Mouse (Mus musculus): ENCODE measurements around the gene Ppp1cb. TPM values are rescaled to one million over a fixed set of nuclear protein-coding genes. Genes with fewer than 3 reads are reported as not detected.

Gene Ppp1cb
- total RNA-seq, 2 experiments from 2014 or later = 412 to 448 TPM

DNA sequence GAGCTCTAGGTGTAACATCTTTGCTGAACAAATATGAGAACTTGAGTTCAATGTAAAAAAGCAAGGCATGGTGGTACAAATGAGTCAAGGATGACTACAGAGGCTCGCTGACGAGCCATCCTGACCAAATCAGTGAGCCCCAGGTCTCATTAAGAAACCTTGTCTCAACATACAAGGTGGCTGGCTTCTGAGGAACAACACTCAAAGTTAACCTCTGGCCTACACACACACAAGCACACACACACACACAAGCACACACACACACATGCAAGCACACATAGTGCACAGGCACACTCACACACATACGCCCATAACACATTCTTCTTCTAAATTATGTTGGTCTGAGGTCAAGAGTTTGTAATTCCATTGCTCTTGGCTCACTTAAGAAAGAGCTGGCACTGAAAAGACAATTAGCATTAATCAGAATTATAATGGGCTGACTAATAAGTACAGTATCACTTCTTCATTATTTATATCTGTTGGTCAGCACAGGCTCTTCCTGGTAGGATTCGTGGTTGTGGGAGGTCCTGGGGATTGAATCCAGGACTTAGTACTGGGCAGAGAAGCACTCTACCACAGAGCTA, 16.6 kb upstream of the Ppp1cb start:
- no peak for DNase-seq (ENCODE audit: low spot score in 2 of 2)

DNA sequence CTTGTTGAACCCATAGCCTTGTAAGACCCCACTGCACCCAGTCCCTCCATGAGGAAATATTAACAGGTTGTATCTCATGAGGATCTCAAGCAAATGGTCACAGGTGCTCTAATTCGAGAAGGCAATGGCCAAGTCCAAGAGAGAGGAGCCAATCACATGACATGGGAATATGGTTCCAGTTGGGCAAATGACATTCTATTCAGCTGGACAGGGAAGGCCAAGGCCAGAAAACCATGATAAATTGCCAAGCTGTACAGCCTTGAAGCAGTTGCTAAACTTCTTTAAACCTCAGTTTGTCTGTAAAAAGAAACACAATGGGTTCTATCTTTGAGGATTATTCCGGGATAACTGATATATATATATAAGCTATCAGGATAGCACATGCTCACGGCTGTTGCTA, 14.7 kb upstream of the Ppp1cb start:
- DNase-seq (ENCODE audit: low spot score in 2 of 2) = no peak

DNA sequence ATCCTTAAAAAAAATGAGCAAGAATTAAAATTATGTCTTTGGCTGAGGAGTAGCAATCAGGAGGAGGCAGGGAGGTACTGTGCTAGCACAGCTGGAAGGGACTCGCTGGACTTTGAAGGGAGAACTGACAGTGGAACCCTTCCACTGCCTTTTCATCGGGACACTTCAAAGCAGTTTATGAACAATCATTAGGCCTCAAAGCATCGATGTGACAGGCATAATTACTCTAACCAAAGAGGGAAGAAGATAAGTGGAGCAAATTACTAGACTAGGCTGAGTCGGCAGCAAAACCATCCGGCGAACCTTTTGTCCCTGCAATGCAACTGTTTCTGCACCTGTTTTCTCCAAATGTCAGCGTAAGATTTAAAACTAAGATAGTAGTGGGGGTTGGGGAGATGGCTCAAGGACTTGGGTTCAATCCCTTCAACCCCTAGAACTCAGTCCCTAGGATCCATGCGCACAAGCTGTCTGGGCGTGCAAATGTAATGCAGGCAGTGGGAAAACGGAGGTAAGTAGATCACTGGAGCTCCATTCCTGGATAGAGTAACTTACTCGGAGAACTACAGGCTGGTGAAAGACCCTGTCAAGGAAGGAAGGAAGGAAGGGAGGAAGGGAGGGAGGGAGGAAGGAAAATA, 13.2 kb upstream of the Ppp1cb start:
- peak in 1 of 2 experiments; percentile 46 for DNase-seq (ENCODE audit: low spot score in 2 of 2)

DNA sequence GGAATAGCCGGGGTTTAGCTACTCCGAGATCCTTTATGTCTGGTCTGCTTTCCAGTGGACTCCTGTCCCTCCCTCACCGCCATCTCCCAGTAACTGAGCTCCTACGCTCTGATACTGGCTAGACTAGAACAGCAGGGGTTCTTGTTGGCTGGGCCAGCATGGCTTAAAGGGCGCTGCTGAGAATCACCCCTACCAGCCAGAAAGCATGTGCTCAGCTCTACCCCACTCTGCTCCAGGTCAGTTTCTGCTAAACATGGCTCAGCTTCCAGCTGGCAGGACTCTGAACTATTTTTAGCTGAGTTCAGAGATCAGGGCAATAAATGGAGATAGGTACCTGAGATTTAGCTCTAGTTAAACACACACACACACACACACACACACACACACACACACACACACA, 12.2 kb upstream of the Ppp1cb start:
- DNase-seq (ENCODE audit: low spot score in 2 of 2) = no peak

DNA sequence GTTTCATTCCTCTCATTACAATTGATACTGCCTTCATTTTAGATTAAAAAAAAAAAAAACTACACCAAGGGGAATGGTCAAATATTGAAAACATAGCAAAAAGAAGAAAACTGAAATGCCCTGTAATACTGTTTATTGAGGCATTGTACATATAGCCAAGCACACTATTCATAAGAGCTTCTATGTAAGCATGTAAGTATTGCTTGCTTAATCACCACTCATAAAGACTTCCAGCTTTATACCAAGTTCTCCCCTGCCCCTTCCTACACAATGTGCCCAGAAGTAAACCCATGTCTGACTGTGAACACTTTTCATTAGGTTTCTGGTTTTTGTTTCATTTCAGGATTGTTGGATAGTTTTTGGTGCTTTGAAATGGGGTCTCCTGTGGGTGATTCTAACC, 11.8 kb upstream of the Ppp1cb start:
- no peak for DNase-seq (ENCODE audit: low spot score in 2 of 2)

DNA sequence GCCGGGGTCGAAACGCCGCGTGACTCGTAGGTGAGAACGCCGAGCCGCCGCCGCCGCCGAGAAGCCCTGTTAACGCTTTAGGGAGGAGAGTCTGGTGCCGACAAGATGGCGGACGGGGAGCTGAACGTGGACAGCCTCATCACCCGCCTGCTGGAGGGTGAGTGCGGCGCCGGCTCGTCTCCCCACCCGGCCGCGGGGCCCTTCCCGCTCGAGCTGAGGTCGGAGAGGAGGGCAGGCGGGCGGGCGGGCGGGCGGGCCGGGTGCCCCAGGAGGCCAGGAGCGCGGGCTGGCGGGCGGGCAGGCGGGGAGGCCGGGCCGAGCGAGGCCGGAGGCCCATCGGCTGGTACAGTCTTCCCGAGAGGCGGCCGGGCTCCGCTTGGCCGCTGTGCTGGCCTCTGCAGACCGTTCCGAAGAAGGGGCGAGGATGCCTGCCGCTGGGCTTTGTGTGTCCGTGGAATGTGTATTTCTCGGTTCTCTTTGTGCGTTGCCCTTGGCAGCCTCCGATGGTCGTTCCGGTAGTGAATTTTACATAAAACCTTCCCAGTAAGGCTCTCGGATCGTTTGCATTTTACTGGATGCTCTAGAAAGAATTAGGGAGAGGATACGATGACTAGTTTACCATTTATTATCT, 723 bp downstream of the Ppp1cb start:
- DNase-seq (ENCODE audit: low spot score in 2 of 2) = peak in 1 of 2 experiments; percentile 36

DNA sequence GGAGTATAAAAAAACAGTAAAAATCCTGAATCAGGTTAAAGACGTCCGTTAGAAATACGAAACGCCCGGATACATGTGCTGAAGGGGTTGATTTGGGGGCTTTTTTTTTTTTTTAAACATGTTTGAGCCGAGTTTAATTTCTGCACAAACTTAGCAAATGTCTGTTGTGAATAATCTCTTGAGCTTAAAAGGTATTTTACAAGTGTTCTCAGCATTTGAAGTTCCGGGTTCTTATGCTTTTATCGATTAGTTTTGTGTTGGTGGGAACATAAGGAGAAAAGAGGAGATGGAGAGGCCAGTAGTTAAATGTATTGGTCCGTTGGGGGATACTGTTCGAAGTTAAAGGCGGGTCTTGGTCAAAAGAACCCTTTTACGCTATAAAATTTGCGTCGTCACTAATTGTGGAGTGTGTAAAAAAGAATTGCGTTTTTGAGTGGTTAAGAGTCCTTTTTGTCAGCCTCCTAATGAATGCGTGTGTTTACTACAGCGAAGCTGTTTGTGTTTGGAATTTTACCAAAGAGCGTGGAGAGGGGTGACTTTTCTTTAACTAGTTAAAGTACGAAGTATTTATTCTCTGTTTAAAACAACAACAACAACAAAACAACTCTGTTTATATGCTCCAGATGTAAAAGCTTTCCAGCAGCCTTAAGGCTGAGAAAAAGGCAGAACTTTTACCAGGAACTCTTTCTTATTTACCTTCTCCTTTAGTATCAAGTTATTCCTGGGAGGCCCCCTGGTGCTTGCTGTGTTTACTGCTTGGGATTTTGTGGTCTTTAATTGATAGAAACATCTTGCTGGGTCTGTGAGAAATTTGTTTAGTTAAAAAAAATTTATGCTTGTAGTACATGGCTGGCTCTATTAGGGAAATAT, 1.5 kb downstream of the Ppp1cb start:
- DNase-seq (ENCODE audit: low spot score in 2 of 2) = peak in 1 of 2 experiments; percentile 38

DNA sequence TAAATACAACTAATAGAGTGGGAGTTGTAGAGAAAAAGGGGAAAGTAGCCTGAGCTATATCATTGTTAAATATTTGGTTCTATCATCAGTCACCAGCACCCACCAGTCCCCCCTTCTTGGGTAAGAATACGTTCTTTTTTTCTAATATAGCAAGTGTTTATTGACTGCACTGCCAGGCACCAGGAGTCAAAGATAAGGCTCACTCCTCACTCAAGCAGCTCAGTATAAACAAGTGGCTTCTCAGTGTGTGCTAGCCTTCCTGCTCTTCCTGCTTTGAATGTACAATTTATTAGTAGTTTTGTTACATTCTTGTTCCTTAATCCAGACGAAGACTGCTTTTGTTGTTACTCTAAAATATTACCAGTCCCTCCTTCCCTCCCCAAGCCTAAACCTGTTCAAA, 2.3 kb downstream of the Ppp1cb start:
- DNase-seq (ENCODE audit: low spot score in 2 of 2) = no peak

DNA sequence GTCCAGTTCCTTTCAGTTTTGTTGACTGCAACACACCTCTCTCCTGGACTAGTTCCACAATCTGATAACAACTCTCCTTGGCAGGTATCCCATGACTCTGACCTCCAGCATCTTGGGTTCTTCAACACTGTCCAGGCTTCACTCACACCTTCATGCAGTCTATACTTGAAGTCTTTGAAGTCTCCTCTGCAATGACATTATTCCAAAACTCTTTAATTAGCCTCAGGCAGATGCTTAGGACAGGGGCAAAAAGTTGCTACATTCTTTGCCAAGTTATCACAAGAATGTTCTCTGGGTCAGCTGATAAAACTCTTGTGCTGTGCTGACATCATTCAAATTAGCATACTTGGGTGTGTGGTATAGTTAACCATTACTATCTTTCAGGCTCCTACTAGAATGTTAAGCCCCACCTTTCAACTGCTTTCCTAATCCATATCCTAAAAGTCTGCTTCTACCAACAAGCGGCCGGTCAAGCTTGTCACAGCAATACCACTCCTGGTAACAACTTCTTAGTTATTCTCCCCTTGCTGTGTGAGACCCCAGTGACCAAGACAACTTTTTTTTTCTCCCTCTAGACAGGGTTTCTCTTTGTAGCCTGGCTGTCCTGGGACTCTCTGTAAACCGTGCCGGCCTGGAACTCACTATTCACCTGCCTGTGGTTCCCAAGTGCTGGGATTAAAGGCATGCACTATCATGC, 13.8 kb downstream of the Ppp1cb start:
- DNase-seq (ENCODE audit: low spot score in 2 of 2) = no peak

DNA sequence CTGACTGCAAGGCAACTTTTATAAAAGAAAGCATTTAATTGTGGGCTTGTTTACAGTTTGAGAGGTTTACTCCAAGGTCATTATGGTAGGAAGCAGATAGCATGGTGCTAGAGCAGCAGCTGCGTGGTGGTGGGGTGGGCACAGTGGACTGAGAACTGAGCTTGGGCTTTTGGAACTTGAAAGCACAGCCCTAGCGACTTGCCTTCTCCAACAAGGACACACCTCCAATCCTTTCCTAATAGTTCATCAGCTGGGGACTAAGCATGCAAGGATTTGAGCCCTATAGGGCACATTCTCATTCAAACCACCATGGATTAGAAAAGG, 14.3 kb downstream of the Ppp1cb start:
- DNase-seq (ENCODE audit: low spot score in 2 of 2) = no peak

DNA sequence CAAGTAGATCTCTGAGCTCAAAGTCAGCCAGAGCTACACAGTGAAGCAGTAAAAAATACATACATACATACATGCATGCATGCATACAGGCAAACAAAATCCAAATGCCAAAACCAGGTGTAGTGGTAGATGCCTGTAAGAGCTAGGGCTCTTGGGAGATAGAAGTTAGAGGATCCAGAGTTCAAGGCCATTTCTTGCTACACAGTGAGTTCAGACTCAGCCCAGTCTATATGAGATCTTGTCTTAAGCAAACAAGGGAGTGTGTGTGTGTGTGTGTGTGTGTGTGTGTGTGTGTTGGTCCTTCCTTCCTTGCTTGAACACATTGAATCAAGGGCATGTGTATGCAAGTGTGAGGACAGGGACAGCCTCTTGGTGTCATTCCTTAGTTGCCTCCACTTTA, 17.9 kb downstream of the Ppp1cb start:
- DNase-seq (ENCODE audit: low spot score in 2 of 2) = no peak

DNA sequence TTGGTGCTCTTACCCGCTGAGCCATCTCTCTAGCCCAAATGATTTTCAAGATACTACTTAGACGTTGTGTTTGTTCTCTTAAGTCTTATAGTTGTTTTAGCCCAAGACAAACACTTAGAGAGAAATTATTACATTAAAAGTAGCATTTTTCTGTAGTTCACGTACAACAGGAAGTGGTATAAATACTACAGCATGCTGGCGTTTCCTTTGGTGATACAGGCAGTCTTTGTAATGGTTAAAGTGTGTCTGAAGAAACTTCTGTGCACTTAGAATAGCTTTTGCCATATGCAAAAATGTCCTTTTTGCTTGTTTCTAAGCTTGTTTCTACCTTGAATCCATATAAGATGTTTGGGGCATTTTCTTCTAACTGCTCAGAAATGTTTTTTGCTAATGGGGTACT, 20.3 kb downstream of the Ppp1cb start:
- DNase-seq (ENCODE audit: low spot score in 2 of 2) = no peak

DNA sequence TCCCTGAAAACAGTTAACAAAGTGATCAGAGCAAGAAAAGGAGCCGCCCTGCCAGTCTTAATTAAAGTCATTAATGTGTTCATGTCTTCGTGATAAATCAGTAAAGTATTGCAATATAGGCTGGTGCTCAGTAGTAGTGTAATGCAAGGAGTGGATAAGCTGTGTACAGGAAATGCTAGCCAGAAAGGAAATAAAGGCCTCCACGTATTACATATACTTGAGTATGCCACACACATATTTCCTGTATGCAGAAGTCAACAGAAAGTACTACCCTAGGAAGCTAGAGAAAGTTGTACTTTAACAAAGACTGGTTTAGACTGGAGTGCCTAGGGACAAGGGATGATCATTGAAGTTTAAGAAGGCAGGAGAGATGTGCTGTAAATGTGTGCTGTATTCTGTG, 26.8 kb downstream of the Ppp1cb start:
- no peak for DNase-seq (ENCODE audit: low spot score in 2 of 2)

DNA sequence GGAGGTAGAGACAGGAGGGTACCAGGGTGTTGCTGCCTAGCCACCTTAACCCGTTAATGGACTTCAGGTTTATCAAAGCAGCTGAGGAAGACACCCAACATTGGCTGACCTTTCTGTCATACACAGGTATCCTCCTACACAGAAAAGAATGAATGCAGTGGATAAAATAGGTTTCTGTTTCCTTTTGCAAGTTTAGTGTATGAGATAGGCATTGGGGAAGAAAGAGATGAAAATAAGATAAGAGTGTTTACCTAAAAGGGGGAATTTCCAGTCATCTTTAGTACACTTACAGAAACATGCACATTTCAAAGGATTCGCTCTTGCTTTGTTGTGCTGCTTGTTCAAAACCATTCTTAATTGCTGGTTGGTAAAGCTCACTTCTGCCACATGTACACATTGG, 29.4 kb downstream of the Ppp1cb start:
- no peak for DNase-seq (ENCODE audit: low spot score in 2 of 2)

DNA sequence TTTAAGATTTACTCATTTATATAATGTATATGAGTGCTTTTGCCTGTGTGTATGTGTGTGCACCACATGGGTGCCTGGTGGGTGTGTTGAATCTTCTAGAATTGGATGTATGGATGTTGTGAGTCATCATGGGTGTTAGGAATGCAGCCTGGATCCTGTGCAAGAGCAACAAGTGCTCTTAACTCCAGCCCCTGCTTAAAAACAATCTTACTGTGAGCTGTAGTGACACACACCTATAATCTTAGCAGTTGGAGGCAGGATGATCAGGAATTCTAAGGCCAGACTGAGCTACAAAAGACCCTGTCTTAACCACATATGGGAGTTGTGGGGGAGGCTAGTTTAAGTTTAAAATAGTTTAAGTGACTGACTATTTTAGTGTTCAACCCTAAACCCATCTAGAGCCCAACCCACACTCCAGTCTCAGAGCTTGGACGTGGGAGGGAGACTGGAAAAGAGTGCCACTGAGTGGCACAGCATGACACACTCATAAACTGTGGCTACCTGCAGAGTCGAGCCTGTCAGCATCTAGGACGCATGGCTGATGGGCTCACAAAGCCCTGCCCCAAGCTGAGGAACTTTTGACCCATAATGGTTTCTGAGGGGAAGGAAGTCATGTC, 35.5 kb downstream of the Ppp1cb start:
- DNase-seq (ENCODE audit: low spot score in 2 of 2) = no peak

DNA sequence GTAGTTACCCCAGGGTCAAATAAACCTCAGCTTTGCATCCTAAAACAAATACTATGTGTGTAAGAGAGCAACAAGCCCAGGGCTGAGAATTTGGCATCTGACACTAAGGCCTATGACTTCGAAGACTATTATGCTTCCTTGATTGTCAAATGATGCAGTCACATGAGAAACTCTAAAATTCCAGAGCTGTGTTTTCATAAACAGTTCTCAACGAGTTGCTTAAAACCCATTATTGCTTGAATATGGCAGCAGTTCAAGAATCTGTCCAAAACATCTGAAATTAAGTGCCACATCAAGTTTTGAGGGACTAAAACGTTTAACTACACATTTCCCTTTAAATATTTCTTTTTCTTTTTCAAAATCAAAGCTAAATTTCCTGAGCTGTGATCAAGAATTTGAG, 50.1 kb downstream of the Ppp1cb start:
- DNase-seq (ENCODE audit: low spot score in 2 of 2) = no peak

DNA sequence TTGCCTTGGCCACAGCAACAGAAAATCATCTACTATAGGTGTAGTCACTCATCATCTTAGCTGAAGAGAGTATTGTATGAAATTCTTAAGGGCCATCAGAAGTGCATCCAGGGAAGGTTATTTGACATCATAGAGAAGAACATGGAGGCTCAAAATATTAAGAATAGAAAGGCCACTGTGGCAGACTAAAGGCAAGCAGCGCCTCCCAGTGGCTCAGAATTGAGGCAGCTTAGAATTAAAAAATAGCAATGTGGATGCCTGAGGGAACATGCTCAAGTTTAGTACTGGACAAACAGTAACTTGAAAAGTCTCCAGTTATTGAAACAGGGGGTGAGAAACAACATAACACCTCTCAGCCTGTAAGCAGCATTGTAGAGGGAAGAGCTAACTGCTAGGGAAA, 61.7 kb downstream of the Ppp1cb start:
- peak; percentile 8 to 56 for DNase-seq (ENCODE audit: low spot score in 2 of 2)

DNA sequence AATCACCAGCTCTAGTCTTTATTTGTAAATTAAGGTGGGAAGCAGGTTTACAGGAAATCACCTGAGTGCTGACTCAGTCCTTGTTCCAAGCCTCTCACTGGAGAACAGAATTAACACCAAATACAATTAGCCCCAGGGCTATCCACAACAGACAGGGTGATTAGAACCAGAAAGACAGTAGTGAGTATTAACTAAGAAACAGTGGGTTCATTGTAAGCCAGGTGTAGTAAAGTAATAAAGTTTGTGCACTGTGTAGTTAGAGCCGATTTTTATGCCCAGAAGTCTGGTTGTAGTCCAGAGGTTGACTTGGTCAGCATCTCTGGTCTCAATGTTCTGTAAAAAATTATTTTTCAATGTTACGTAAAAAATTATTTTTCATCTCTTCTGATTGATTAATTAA, 90.8 kb downstream of the Ppp1cb start:
- no peak for DNase-seq (ENCODE audit: low spot score in 2 of 2)

DNA sequence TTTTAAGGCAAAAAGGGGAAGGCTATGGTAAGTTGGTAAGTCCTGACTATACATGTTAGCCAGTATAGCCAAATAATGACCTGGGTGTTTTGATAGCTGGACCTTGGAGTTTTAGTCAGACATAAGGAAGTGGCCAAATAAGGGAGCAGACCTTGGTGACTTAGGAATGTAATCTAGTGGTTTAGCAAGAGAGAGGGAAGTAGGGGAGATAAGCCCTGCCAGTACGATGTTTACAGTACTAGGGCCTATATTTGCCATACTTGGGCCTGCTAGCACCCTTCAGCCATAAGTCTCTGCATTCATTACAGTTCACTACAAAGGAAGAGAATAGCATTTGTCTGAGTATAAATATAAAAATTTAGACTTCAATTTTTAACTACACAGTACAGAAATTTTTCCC, 106.1 kb downstream of the Ppp1cb start:
- DNase-seq (ENCODE audit: low spot score in 2 of 2) = no peak

Measured in layer of hippocampus, adult 18-20 months (tissue).